Mouse (Mus musculus): ENCODE data around the gene Fgf22. TPM values are rescaled to one million over a fixed set of nuclear protein-coding genes. Genes with fewer than 3 reads are reported as not detected.

Gene Fgf22
- polyA plus RNA-seq, 1 experiment = not detected

- no peak for DNase-seq (ENCODE audit: low read depth)
These were observed 37.6 kb downstream of the Fgf22 start for GRCm38 (mm10) chr10:79792339-79793040.

GRCm38 (mm10) chr10:79793051-79793737 is 38.3 kb downstream of the Fgf22 start, which contains the start of gene Palm:
Gene Palm, plus strand, starts transcription at chr10:79793572.
- no peak for DNase-seq (ENCODE audit: low read depth)

- no peak for DNase-seq (ENCODE audit: low read depth)
These were observed 39.0 kb downstream of the Fgf22 start for GRCm38 (mm10) chr10:79793738-79794490.

GRCm38 (mm10) chr10:79794491-79794931 is 39.6 kb downstream of the Fgf22 start:
- DNase-seq (ENCODE audit: low read depth) = no peak

GRCm38 (mm10) chr10:79795905-79796304 is 41.0 kb downstream of the Fgf22 start:
- DNase-seq (ENCODE audit: low read depth) = no peak

GRCm38 (mm10) chr10:79797326-79797725 is 42.5 kb downstream of the Fgf22 start:
- DNase-seq (ENCODE audit: low read depth) = no peak

- DNase-seq (ENCODE audit: low read depth) = no peak
These were observed 43.5 kb downstream of the Fgf22 start for GRCm38 (mm10) chr10:79798289-79798928.

- DNase-seq (ENCODE audit: low read depth) = no peak
These were observed 45.6 kb downstream of the Fgf22 start for GRCm38 (mm10) chr10:79800508-79800907.

GRCm38 (mm10) chr10:79801837-79802236 is 47.0 kb downstream of the Fgf22 start:
- no peak for DNase-seq (ENCODE audit: low read depth)

- no peak for DNase-seq (ENCODE audit: low read depth)
These were observed 47.6 kb downstream of the Fgf22 start for GRCm38 (mm10) chr10:79802331-79802971.

GRCm38 (mm10) chr10:79803716-79804323 is 48.9 kb downstream of the Fgf22 start:
- DNase-seq (ENCODE audit: low read depth) = no peak

GRCm38 (mm10) chr10:79805636-79806035 is 50.8 kb downstream of the Fgf22 start:
- no peak for DNase-seq (ENCODE audit: low read depth)

- DNase-seq (ENCODE audit: low read depth) = no peak
These were observed 51.5 kb downstream of the Fgf22 start for GRCm38 (mm10) chr10:79806331-79806730.

- no peak for DNase-seq (ENCODE audit: low read depth)
These were observed 52.1 kb downstream of the Fgf22 start for GRCm38 (mm10) chr10:79806972-79807371.

- no peak for DNase-seq (ENCODE audit: low read depth)
These were observed 53.0 kb downstream of the Fgf22 start for GRCm38 (mm10) chr10:79807826-79808225.

Other genes starting within 250 kb of the Fgf22 start
- gene Plpp2, start 221.3 kb upstream of the Fgf22 start, polyA plus RNA-seq (2012; rRNA removed) = 38.2 and 43.0 TPM in 2 replicates
- 48.4 and 58.7 TPM in 2 replicates for gene Mier2, start 199.9 kb upstream of the Fgf22 start, polyA plus RNA-seq (2012; rRNA removed)
- 1.3 and 2.1 TPM in 2 replicates for gene Theg, start 167.7 kb upstream of the Fgf22 start, polyA plus RNA-seq (2012; rRNA removed)
- gene C2cd4c, start 141.1 kb upstream of the Fgf22 start, polyA plus RNA-seq (2012; rRNA removed) = 0.16 and 0.23 TPM in 2 replicates
- 4.1 and 5.2 TPM in 2 replicates for gene Shc2, start 117.2 kb upstream of the Fgf22 start, polyA plus RNA-seq (2012; rRNA removed)
- gene Odf3l2, start 109.3 kb upstream of the Fgf22 start, polyA plus RNA-seq (2012; rRNA removed) = not detected in 2 replicates
- gene Madcam1, start 90.5 kb upstream of the Fgf22 start, polyA plus RNA-seq (2012; rRNA removed) = 0.32 and 0.35 TPM in 2 replicates
- gene Tpgs1, start 85.7 kb upstream of the Fgf22 start, polyA plus RNA-seq (2012; rRNA removed) = 52.4 and 53.2 TPM in 2 replicates
- gene Cdc34, start 72.9 kb upstream of the Fgf22 start, polyA plus RNA-seq (2012; rRNA removed) = 125 and 180 TPM in 2 replicates
- 0.24 and 0.42 TPM in 2 replicates for gene Gzmm, start 66.1 kb upstream of the Fgf22 start, polyA plus RNA-seq (2012; rRNA removed)
- 595 and 686 TPM in 2 replicates for gene Bsg, start 50.6 kb upstream of the Fgf22 start, polyA plus RNA-seq (2012; rRNA removed)
- gene Hcn2, start 38.4 kb upstream of the Fgf22 start, polyA plus RNA-seq (2012; rRNA removed) = 1.6 and 1.8 TPM in 2 replicates
- 39.4 and 48.1 TPM in 2 replicates for gene Polrmt, start 8.5 kb upstream of the Fgf22 start, polyA plus RNA-seq (2012; rRNA removed)
- 80.0 and 102 TPM in 2 replicates for gene Rnf126, start 11.9 kb downstream of the Fgf22 start, polyA plus RNA-seq (2012; rRNA removed)
- 41.0 and 43.3 TPM in 2 replicates for gene Fstl3, start 22.2 kb downstream of the Fgf22 start, polyA plus RNA-seq (2012; rRNA removed)
- 0.13 and 0.23 TPM in 2 replicates for gene Prss57, start 35.9 kb downstream of the Fgf22 start, polyA plus RNA-seq (2012; rRNA removed)
- gene Palm, start 38.5 kb downstream of the Fgf22 start, polyA plus RNA-seq (2012; rRNA removed) = 49.8 and 51.9 TPM in 2 replicates
- 0.59 and 0.86 TPM in 2 replicates for gene Misp, start 65.9 kb downstream of the Fgf22 start, polyA plus RNA-seq (2012; rRNA removed)
- gene Ptbp1, start 99.4 kb downstream of the Fgf22 start, polyA plus RNA-seq (2012; rRNA removed) = 207 and 326 TPM in 2 replicates
- gene Prtn3, start 119.4 kb downstream of the Fgf22 start, polyA plus RNA-seq (2012; rRNA removed) = 6.6 and 7.0 TPM in 2 replicates
- 10.3 and 11.5 TPM in 2 replicates for gene Plppr3, start 119.6 kb downstream of the Fgf22 start, polyA plus RNA-seq (2012; rRNA removed)
- 0.56 and 0.74 TPM in 2 replicates for gene Elane, start 131.2 kb downstream of the Fgf22 start, polyA plus RNA-seq (2012; rRNA removed)
- gene Cfd, start 135.8 kb downstream of the Fgf22 start, polyA plus RNA-seq (2012; rRNA removed) = 6,877 and 11,546 TPM in 2 replicates
- 66.8 and 67.5 TPM in 2 replicates for gene Med16, start 153.8 kb downstream of the Fgf22 start, polyA plus RNA-seq (2012; rRNA removed)
- gene Gm26602, start 155.8 kb downstream of the Fgf22 start, polyA plus RNA-seq (2012; rRNA removed) = not detected in 2 replicates
- gene Kiss1r, start 161.9 kb downstream of the Fgf22 start, polyA plus RNA-seq (2012; rRNA removed) = 7.9 and 8.3 TPM in 2 replicates
- 106 and 120 TPM in 2 replicates for gene R3hdm4, start 166.1 kb downstream of the Fgf22 start, polyA plus RNA-seq (2012; rRNA removed)
- gene Arid3a, start 172.0 kb downstream of the Fgf22 start, polyA plus RNA-seq (2012; rRNA removed) = 3.2 and 3.7 TPM in 2 replicates
- 33.0 and 42.6 TPM in 2 replicates for gene Wdr18, start 205.1 kb downstream of the Fgf22 start, polyA plus RNA-seq (2012; rRNA removed)
- gene Grin3b, start 215.6 kb downstream of the Fgf22 start, polyA plus RNA-seq (2012; rRNA removed) = 0.36 and 0.46 TPM in 2 replicates
- gene Tmem259, start 229.3 kb downstream of the Fgf22 start, polyA plus RNA-seq (2012; rRNA removed) = 201 and 219 TPM in 2 replicates
- 68.5 and 75.3 TPM in 2 replicates for gene Cnn2, start 233.5 kb downstream of the Fgf22 start, polyA plus RNA-seq (2012; rRNA removed)
- gene Abca7, start 241.4 kb downstream of the Fgf22 start, polyA plus RNA-seq (2012; rRNA removed) = 5.5 and 8.5 TPM in 2 replicates

All from gonadal fat pad, adult 2 months (tissue).